ENCODE assay signal across 9 mouse cellular contexts in the genomic region with DNA sequence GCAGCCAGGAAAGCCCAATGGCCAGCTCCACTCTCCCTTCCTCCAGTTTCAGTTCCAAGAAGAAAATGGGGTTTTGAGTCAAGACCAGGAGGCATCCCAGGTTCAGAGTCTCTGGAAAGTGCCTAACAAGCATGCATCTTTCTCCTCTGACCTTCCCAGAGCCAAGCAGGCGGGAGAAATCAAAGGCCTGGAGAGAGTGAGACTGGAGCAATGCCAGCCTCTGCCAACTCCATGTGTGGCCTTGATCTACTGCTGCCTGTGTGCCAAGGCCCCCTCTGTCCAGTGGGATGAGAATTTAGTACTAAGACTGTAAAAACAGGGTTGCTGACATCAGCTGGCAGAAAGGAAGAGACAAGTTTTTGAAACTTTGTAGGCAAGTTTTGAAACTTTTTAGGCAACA. TPM values are rescaled to one million over a fixed set of nuclear protein-coding genes. Genes with fewer than 3 reads are reported as not detected.
DNase-seq lines count a peak whose midpoint lies in the region; ATAC-seq and TF ChIP-seq lines count a peak whose summit lies in the region.
"Had no signal": no experiment of that assay in that cellular context is flagged by ENCODE, and none has a peak within 500 bp of the region (broad histone marks: within the 10 kb centered on the region; RNA-seq: fewer than 3 reads in every experiment).

No protein-coding gene starts in this region.

- H3K27ac ChIP-seq in liver, adult 2 months (replicated peaks; ENCODE audit: insufficient read depth, low read depth, low read length), result peak overlapping the region; percentile 90
- peak overlapping the region; percentile 30 to 66; a peak in 3 of 4 replicates for H3K27ac ChIP-seq in heart, embryonic 14.5 days (replicated peaks in 1 of 2; ENCODE audit: control insufficient read depth in 1 of 2, insufficient read depth in 1 of 2, low read depth in 2 of 2, low read length in 2 of 2)
- H3K27ac ChIP-seq in neural tube, embryonic 15.5 days (replicated peaks), result peak overlapping the region; percentile 66
- no peak overlapping the region for H3K27ac ChIP-seq in thymus, adult 2 months (ENCODE audit: control insufficient read depth, insufficient read depth, low read length)

- no peak for ATAC-seq in heart, embryonic 14.5 days (ENCODE audit: insufficient number of reproducible peaks, insufficient read depth, low FRiP score, low read depth)
- no peak for ATAC-seq in neural tube, embryonic 15.5 days (ENCODE audit: low FRiP score)

- H3K4me2 ChIP-seq in heart, embryonic 14.5 days (ENCODE audit: low read length), result peak overlapping the region; percentile 19; the same call in 1 of the 2 replicates
- peak overlapping the region; percentile 73 for H3K4me2 ChIP-seq in neural tube, embryonic 15.5 days

- peaks cover 23% of the 10 kb centered on the region for H3K4me1 ChIP-seq in liver, adult 2 months (ENCODE audit: control insufficient read depth, insufficient read depth, low read length)
- H3K4me1 ChIP-seq in heart, embryonic 14.5 days (ENCODE audit: control insufficient read depth in 2 of 2, insufficient read depth in 2 of 2, low read length in 2 of 2), result peaks cover 34 to 50% of the 10 kb centered on the region in 2 experiments
- H3K4me1 ChIP-seq in neural tube, embryonic 15.5 days, result peaks cover 58% of the 10 kb centered on the region
- peaks cover 25% of the 10 kb centered on the region for H3K4me1 ChIP-seq in thymus, adult 2 months (replicated peaks; ENCODE audit: control insufficient read depth, insufficient read depth, low read length)

- H3K79me2 ChIP-seq in liver, adult 2 months (ENCODE audit: control insufficient read depth, insufficient read depth, low read length), result peaks cover 21% of the 10 kb centered on the region; the same call in 1 of the 2 replicates

- no peaks in the 10 kb centered on the region for H3K27me3 ChIP-seq in liver, adult 2 months (ENCODE audit: control insufficient read depth, insufficient read depth, low read length)
- H3K27me3 ChIP-seq in heart, embryonic 14.5 days (ENCODE audit: control insufficient read depth, insufficient read depth, low read length), result peaks cover 15% of the 10 kb centered on the region
- peaks cover 8% of the 10 kb centered on the region for H3K27me3 ChIP-seq in neural tube, embryonic 15.5 days (replicated peaks)
- H3K27me3 ChIP-seq in thymus, adult 2 months (ENCODE audit: control insufficient read depth, insufficient read depth, low read length), result no peaks in the 10 kb centered on the region

- peak; percentile 91 for DNase-seq in liver, adult 2 months (ENCODE audit: extremely low read depth, low read depth, low spot score)
- no peak for DNase-seq in liver
- DNase-seq in adrenal gland, postnatal 36 days, result peak; percentile 90 to 92
- DNase-seq in kidney, postnatal 10 days, result peak; percentile 77
- no peak for DNase-seq in thymus, adult 2 months
- DNase-seq in urinary bladder, postnatal 10 days (ENCODE audit: low spot score), result no peak

- no peak for TF ChIP-seq CTCF in liver, adult 2 months (IDR thresholded peaks at IDR 0.05; ENCODE audit: low read depth, low read length)
- no peak for TF ChIP-seq CTCF in thymus, adult 2 months (IDR thresholded peaks at IDR 0.05; ENCODE audit: borderline replicate concordance, control insufficient read depth, extremely low read depth, insufficient read depth, low read length, poor library complexity)

- H3K4me3 ChIP-seq in liver, adult 2 months (ENCODE audit: insufficient read depth, low read depth, low read length), result peak overlapping the region; percentile 51
- no peak overlapping the region for H3K4me3 ChIP-seq in heart, embryonic 14.5 days (ENCODE audit: control insufficient read depth in 1 of 2, insufficient read depth in 1 of 2, low read depth in 1 of 2, low read length in 2 of 2)
- H3K4me3 ChIP-seq in neural tube, embryonic 15.5 days (replicated peaks), result no peak overlapping the region
- no peak overlapping the region for H3K4me3 ChIP-seq in thymus, adult 2 months (ENCODE audit: control insufficient read depth, insufficient read depth, low read length)

- WGBS in liver, adult 2 months, result 22% methylated on average over 1 of the region's 1 CpGs
- WGBS in heart, embryonic 14.5 days, result 21% methylated on average over 1 of the region's 1 CpGs
- WGBS in neural tube, embryonic 15.5 days, result 50% methylated on average over 1 of the region's 1 CpGs
- 100% methylated on average over 1 of the region's 1 CpGs for WGBS in thymus, adult 2 months

- no peak for TF ChIP-seq POLR2A in liver, adult 2 months (IDR thresholded peaks at IDR 0.05; ENCODE audit: extremely low read depth, insufficient read depth, low read length)
- TF ChIP-seq POLR2A in thymus, adult 2 months (IDR thresholded peaks at IDR 0.05; ENCODE audit: control insufficient read depth, extremely low read depth, insufficient read depth, low read length, poor library complexity), result no peak

- no peaks in the 10 kb centered on the region for H3K9me3 ChIP-seq in heart, embryonic 14.5 days (ENCODE audit: control insufficient read depth, low read length)
- no peaks in the 10 kb centered on the region for H3K9me3 ChIP-seq in neural tube, embryonic 15.5 days (replicated peaks)

- 0 out of 2 replicates have a peak, but pooled peaks cover 3% of the 10 kb centered on the region for H3K36me3 ChIP-seq in liver, adult 2 months (ENCODE audit: control insufficient read depth, insufficient read depth, low read length)
- H3K36me3 ChIP-seq in heart, embryonic 14.5 days (ENCODE audit: control insufficient read depth, insufficient read depth, low read length), result no peaks in the 10 kb centered on the region
- H3K36me3 ChIP-seq in neural tube, embryonic 15.5 days, result no peaks in the 10 kb centered on the region
- H3K36me3 ChIP-seq in thymus, adult 2 months (ENCODE audit: control insufficient read depth, insufficient read depth, low read length), result no peaks in the 10 kb centered on the region

- H3K9ac ChIP-seq in liver, adult 2 months (ENCODE audit: low read depth, low read length), result peak overlapping the region; percentile 56
- no peak overlapping the region for H3K9ac ChIP-seq in heart, embryonic 14.5 days (ENCODE audit: low read length)
- no peak overlapping the region for H3K9ac ChIP-seq in neural tube, embryonic 15.5 days (replicated peaks)

RNA-seq across cellular contexts. Expression of gene Tst, which starts 1.8 kb away (rescaled TPM):
- total RNA-seq in liver, adult 2 months (2014; rRNA removed), result 303 and 343 TPM in 2 replicates
- polyA plus RNA-seq in liver, adult 2 months (2012; rRNA removed), result 621 and 686 TPM in 2 replicates
- total RNA-seq in adrenal gland, postnatal 36 days (2021), result 100 to 1,000 TPM; 276 to 330 TPM
- 18.2 and 18.9 TPM in 2 replicates for polyA plus RNA-seq in heart, embryonic 14.5 days (2014; fragmentation: Nextera tagmentation; extraction: Ambion mirVana)
- 16.9 and 37.0 TPM in 2 replicates for polyA plus RNA-seq in neural tube, embryonic 15.5 days (2015; fragmentation: Nextera tagmentation; extraction: Ambion mirVana)
- polyA plus RNA-seq in thymus, adult 2 months (2012; rRNA removed), result 44.5 and 58.0 TPM in 2 replicates

RNA-seq across cellular contexts. Expression of gene Mpst, which starts 2.3 kb away (rescaled TPM):
- 86.0 and 106 TPM in 2 replicates for total RNA-seq in liver, adult 2 months (2014; rRNA removed)
- polyA plus RNA-seq in liver, adult 2 months (2012; rRNA removed), result 377 and 408 TPM in 2 replicates
- total RNA-seq in adrenal gland, postnatal 36 days (2021), result 10 to 100 TPM; 38.8 to 57.7 TPM
- polyA plus RNA-seq in heart, embryonic 14.5 days (2014; fragmentation: Nextera tagmentation; extraction: Ambion mirVana), result 1.9 and 2.2 TPM in 2 replicates
- 3.2 and 3.8 TPM in 2 replicates for polyA plus RNA-seq in neural tube, embryonic 15.5 days (2015; fragmentation: Nextera tagmentation; extraction: Ambion mirVana)
- polyA plus RNA-seq in thymus, adult 2 months (2012; rRNA removed), result 188 and 195 TPM in 2 replicates

RNA-seq across cellular contexts. Expression of gene Tex33, which starts 8.2 kb away (rescaled TPM):
- total RNA-seq in liver, adult 2 months (2014; rRNA removed), result not detected in 2 replicates
- polyA plus RNA-seq in liver, adult 2 months (2012; rRNA removed), result not detected in 2 replicates
- total RNA-seq in adrenal gland, postnatal 36 days (2021), result not detected
- polyA plus RNA-seq in heart, embryonic 14.5 days (2014; fragmentation: Nextera tagmentation; extraction: Ambion mirVana), result not detected in 2 replicates
- not detected in 2 replicates for polyA plus RNA-seq in neural tube, embryonic 15.5 days (2015; fragmentation: Nextera tagmentation; extraction: Ambion mirVana)
- 0.46 and 0.50 TPM in 2 replicates for polyA plus RNA-seq in thymus, adult 2 months (2012; rRNA removed)
- total RNA-seq: neutrophil, adult 5-6 weeks had no signal

RNA-seq across cellular contexts. Expression of gene Kctd17, which starts 24.5 kb away (rescaled TPM):
- 1.2 and 2.6 TPM in 2 replicates for total RNA-seq in liver, adult 2 months (2014; rRNA removed)
- polyA plus RNA-seq in liver, adult 2 months (2012; rRNA removed), result 8.6 and 10.4 TPM in 2 replicates
- total RNA-seq in adrenal gland, postnatal 36 days (2021), result 10 to 100 TPM; 78.2 to 96.3 TPM
- polyA plus RNA-seq in heart, embryonic 14.5 days (2014; fragmentation: Nextera tagmentation; extraction: Ambion mirVana), result 21.2 and 22.0 TPM in 2 replicates
- 141 and 158 TPM in 2 replicates for polyA plus RNA-seq in neural tube, embryonic 15.5 days (2015; fragmentation: Nextera tagmentation; extraction: Ambion mirVana)
- 77.8 and 78.0 TPM in 2 replicates for polyA plus RNA-seq in thymus, adult 2 months (2012; rRNA removed)
- total RNA-seq: neutrophil, adult 5-6 weeks had no signal

Comparison
In these comparisons a context has a peak if more than half of its experiments do, and no peak if none do; other contexts are left out.
1. DNase-seq: peak in liver, adult 2 months (single experiment), adrenal gland, postnatal 36 days (2 of 2) and kidney, postnatal 10 days (single experiment); none in liver (single experiment), thymus, adult 2 months (single experiment) and urinary bladder, postnatal 10 days (single experiment).
2. RNA of gene Tst, which starts 1.8 kb away (polyA plus RNA-seq): 621 to 686 TPM in liver, adult 2 months; 44.5 to 58.0 TPM in thymus, adult 2 months, 18.2 to 18.9 TPM in heart, embryonic 14.5 days and 16.9 to 37.0 TPM in neural tube, embryonic 15.5 days; every median in the first group is over 10 times any median in the second.
3. RNA of gene Mpst, which starts 2.3 kb away (polyA plus RNA-seq): 377 to 408 TPM in liver, adult 2 months and 188 to 195 TPM in thymus, adult 2 months; 3.2 to 3.8 TPM in neural tube, embryonic 15.5 days and 1.9 to 2.2 TPM in heart, embryonic 14.5 days; every median in the first group is over 10 times any median in the second.